Mouse (Mus musculus) frontal cortex, postnatal 10 days (tissue): ENCODE data around the gene Tmem254b.
"Not testable (repeated sequence)": the region's sequence is repeated elsewhere in the genome, so short reads cannot be mapped to it uniquely, and the experiment has no call there.

Experiments
- DNase-seq, 2 experiments: peaks; one replicate each; pipeline ENCODE4 v3.0.0; 2022; ENCODE audit warnings: low spot score in 2 of 2, mixed read lengths in 1 of 2

Gene Tmem254b

DNA sequence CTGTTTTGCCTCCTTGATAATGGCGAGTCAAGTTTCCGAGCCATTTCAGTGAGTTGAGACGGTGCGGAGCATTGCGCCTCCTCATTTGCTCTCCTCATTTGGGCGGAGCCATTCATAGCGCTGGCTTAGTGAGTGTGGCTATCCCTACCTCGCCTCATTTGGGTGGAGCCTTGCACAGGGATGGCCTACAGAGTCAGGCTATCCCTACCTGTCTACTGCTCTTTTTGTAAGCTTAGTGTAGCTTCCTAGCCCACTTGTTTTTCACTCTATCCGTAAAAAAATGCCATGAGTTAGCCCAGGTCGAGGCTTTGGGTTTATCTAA is at the start of gene Tmem254b:
Gene Tmem254b, minus strand, starts transcription at position 116 of the 322 bp plus-strand sequence.
- DNase-seq: not testable (repeated sequence)

DNA sequence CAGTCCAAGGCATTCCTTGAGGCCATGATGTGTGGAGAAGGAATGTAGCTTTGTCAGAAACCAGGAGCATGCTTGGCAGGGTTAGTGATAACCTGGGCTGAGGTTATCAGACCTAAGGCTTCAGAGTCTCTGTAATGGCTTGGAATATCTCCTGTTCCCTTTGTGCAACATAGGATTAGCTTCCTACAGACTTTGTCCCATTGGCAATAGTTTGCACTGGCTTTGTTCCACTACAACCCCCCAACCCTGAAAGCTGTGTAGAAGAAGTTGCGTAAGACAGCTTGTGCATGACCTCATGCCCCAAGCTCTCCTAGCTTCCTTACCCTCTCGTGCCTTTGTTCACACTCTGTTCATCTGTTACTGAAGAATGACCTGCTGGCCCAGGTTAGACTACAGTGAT is 30.3 kb upstream of the Tmem254b start:
- not testable (repeated sequence) for DNase-seq

DNA sequence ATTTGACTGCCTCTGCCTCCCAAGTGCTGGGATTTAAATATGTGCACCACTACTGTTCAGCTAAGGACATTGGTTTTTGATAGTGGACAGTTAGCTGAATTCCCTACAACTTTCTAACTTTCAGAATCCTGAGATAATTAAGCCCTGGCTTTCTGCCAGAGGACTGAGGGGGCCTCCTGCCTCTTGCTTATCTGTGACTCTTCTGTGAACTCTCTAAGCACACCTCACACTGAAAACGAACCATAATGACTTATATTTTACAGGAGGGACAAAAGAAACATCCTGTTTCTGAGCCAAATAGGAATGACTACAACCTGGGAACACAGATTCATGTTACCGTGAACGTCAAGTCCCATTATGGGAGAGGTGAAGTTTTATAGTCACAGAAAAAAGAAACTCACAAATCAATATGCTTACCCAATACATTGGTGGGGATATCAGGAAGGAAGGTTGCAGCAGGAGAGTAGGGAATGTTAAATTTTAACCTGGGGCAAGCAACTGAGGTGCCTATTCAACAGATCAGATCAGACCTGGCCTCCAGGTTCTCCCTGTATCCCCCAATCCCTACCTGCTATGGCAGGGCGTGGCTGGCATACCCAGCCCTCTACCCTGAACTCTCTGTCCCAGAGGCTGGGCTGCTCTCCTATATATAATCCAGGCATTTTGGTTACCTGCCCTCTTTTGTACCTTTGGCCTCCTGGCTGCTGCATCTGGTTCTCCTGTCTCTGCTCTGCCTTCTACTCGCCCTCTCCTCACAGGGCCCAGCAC is 9.6 kb upstream of the Tmem254b start:
- DNase-seq: not testable (repeated sequence)

DNA sequence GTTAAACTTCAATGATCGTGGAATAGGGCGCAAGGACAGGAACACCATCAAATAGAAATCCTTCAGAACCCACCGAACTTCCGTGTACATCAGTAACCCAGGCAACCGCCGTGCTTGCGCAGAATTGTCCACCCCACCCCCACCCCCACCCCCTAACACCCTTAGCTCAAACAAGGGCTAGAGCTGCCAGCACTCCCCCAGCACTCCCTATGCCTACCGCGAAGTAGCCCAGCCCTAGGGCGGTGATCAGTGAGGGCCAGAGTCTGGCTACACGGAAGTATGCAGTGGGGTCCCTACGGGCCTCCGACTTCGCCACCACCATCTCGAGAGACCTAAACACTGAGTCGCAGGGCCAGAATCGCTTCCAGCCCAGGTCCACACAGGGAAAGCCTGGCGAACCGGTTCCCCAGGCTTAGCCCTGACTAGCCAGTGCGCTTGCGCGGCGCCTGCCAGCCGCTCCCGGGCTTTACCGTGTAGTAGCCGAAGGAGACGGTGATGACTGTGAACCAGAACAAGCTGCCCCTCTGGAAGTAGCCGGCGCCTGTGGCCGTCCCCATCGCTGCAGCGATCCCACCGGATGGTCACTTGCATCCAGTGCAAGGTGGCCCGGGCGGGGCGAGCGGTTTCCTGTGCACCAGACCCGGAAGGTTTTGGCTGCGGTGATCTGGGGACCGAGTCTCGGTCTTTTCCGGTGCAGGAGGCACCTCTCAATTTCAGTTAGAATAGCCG is 480 bp downstream of the Tmem254b start:
- not testable (repeated sequence) for DNase-seq

DNA sequence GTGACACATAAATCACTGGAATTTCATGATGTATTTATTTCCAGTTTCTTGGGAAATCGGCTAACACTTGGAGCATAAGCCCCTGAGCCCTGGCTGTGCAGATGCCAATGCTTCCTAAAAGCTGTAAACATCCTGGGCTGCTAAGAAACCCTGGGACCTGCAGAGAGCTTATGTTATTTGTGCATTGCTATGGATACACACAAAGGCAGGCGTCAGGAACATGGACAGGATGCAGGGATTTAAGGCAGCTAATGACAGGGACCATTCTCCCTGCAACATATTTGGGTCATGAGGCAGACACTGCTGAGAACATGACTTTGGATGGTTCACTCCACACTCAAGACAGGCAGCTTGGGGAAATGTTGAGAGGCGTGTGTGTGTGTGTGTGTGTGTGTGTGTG is 9.0 kb downstream of the Tmem254b start:
- not testable (repeated sequence) for DNase-seq

DNA sequence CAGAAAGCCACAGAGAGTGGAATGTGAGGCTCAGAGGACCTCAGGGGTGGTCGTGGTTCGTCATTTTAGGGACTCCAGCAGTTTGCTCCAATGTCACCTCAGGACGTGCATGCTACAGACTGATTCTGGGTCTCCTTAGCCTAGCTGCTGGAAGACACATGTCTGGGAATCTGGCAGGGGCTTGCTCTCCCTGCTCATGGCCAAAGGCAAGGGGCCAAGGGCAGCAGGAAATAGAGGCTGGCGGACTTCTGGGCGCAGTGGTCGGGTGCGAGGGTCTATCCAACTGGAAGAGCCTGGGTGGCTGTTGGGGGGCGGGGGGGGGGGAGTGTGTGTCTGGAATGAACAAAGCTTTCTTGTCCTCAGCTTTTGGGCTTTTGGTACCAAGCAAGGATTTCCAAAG is 18.5 kb downstream of the Tmem254b start:
- not testable (repeated sequence) for DNase-seq

DNA sequence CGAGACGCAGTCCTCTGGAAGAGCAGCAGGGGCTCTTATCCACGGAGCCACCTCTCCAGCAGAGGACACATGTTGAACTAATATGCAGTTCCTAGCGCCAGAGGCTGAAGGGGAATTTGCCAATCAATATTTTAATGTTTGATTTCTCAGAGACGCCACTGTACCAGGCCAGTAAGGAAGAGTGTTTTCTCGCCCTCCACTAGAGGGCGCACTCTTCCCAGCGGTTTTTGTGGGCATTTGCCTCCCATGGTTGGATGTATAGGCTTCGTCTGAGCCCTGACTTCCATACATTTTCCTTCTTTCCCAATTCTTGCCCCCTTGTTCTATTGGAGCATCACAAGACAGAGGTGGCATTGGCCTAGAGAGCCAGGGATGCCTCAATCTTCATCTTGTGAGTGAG is 20.2 kb downstream of the Tmem254b start:
- not testable (repeated sequence) for DNase-seq

DNA sequence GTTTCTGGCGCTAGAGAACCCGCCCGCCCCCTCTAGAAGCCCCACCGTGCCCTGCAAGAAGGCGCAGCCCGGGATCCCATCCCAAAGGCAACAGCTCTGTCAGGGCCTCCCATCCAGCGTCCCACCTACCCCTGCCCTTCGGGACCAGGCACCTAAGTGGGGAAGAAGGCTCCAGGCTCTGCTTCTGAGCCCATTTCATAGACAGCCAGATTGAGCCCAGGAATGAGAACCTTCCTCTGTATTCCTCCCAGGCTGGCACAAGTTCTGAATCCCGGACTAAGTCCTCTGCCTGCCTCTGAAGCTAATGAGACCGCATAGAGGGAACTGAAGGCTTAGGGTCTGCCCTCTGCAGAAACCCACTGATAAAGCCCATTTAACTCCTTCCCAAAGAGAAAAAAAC is 24.5 kb downstream of the Tmem254b start, which contains the start of gene Plac9b:
Gene Plac9b, minus strand, starts transcription at position 101 of the 400 bp plus-strand sequence.
- DNase-seq: not testable (repeated sequence)

DNA sequence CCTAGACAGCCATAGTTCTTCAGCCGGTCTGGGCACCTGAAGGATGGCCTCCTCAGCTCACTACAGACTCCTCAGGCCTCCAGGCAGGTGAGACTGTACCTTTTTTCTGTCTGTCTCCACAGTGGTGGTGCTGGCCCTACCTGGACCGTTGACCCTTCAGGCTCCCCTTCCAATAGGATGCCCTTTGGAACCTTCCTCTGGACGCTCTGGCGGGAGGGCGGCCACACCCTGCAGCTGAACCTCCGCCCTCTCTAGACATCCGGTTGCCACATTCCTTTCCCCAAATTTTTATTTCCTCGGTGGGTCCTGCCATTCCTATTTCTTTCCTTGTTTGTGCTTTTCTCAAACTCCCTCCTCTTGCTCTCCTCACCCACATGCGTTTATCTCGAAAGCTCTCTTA is 25.2 kb downstream of the Tmem254b start:
- DNase-seq: not testable (repeated sequence)

DNA sequence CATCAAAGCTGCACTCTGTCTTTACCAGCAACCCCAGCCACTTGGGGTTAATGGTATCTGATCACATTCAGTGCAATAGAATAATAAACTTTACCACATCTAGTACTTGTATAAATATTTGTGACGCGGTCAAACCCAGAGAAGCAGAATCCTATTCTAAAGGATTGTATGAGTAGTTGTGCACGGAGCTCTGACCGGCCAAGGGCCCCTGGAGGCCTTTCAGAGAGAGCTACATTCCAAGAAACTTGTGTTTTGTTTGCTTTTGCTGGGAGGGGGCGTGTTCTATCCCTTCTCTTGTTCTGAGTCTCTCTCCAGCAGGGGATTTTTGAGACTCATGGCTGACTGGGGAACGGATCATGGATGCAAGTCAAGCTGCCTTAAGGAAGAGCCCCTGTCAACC is 31.8 kb downstream of the Tmem254b start:
- DNase-seq: not testable (repeated sequence)

DNA sequence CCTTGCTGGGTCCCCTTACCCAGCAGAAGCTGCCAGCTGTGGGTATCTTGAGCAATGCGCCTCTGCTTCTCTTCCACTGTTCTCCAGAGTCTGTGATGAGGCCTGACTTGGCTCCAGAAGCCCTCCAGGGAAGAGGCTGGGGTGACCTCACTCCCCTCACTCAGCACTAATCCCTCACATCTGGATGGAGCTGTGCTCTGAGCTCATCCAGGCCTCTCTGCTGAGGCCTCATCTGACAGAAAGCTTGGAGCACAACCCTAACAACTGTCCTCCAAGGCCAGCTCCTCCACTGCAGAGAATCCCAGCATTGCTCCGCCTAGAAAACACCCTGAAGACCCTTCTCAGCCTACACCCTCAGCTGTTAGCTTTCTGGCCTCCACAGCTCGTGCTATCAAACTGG is 32.9 kb downstream of the Tmem254b start:
- DNase-seq: not testable (repeated sequence)

DNA sequence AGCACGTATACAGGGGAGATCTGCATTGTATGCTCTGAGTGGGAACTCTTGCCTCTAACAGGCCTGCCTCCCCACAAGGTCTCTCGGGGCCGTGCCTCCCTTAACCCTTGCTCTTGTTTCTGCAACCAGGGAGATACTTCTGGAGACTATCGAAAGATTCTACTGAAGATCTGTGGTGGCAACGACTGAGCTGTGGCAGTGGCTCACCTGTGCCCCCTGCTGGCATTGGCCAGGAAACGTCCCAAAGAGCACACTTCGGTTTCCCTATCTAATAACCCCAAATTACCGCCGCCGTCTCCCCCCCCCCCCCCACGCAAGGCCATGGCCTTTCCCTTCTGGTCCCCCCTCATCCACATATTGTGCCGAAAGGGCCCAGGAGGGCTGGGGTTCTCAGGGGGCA is 41.6 kb downstream of the Tmem254b start:
- not testable (repeated sequence) for DNase-seq

DNA sequence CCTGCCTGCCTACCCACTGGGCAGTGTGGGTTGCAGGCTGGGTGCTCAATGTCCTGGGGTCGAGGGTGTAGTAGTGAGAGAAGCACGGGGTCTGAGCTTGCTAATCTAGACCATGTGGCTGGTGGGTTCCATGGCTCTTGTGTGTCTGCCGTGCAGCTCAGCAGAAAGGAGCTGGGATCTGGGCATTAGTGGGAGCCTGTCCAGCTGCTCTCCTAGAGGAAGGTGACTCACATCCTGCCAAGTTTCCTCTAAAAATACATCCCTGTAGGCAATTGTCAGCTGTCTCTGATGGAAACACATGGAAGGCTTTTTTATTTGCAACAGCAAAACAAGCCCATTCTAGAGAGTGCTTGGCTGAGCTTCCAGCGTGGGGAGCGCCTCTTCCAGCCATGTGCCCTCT is 44.4 kb downstream of the Tmem254b start:
- DNase-seq: not testable (repeated sequence)

DNA sequence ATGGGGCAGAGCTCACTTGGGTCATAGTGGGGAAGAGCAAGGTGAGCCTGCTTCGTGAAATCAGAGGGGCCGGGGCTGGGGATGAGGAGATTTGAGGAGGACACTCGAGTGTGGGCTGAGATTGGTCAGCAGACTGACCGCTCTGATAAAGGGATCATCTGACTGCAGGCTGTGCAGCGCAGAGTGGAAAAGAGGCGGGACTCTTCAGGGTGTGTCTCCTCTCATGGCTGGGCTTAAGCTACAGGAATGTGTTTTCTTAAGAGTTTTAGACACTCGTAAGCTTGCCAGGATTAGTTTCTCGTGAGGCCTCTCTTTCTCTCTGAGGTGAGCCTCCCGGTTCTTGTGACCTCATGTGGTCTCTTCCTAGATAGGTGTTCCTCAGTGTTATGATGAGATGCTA is 45.7 kb downstream of the Tmem254b start:
- not testable (repeated sequence) for DNase-seq

DNA sequence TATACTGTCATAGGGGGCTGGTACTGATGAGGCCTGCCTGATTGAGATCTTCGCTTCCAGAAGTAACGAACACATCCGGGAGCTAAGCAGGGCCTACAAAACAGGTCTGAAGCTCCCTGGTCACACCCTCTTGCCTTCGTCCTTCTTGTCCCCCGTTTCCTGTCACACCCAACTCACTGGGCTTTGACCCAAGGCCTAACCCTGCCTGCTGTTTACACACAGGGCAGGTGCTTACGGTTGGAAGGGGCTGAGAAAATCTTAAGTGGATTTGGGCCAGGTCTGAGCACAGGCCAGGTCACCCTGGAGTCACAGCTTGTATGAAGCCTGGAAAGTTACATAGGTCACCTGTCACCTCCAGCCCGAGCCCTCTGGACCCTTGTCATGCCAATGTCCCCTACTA is 50.8 kb downstream of the Tmem254b start:
- not testable (repeated sequence) for DNase-seq
